Mouse (Mus musculus) lung, adult 2 months (tissue): ENCODE results near the gene Fundc1.
A peak's percentile ranks its signal among the peaks of the same experiment; 100 is the strongest.

ENCODE experiments used
- CTCF ChIP-seq: fragments of 200-500 bp; IDR thresholded peaks from 2 replicates; pipeline ENCODE4 v1.5.1; 2011; ENCODE audit warnings: mild to moderate bottlenecking, low read length, control low read depth; ENCODE audit not compliant: insufficient read depth
- POLR2A ChIP-seq: fragments of 200-500 bp; IDR thresholded peaks from 2 replicates; pipeline ENCODE4 v1.6.1; 2011; ENCODE audit warnings: low read depth, mild to moderate bottlenecking, control low read depth, low read length, borderline replicate concordance; ENCODE audit errors: extremely low read depth

GRCm38 (mm10) chrX:17547143-17547806 lies 24.9 kb downstream of the Fundc1 start:
- TF ChIP-seq CTCF (no peak), POLR2A (peak; percentile 61; the same call in 1 of the 2 replicates)
